Mouse (Mus musculus): Measurements from ENCODE around the gene Itgb1bp2.

The Itgb1bp2 gene

GRCm38 (mm10) chrX:101448886-101449475 lies at the start of gene Itgb1bp2:
TSS of gene Itgb1bp2 (plus strand) at chrX:101449088.
- DNase-seq: no peak

- DNase-seq: peak; percentile 67
Measured at GRCm38 (mm10) chrX:101418946-101419724, 29.8 kb upstream of the Itgb1bp2 start.

GRCm38 (mm10) chrX:101419725-101420699 lies 28.9 kb upstream of the Itgb1bp2 start:
- peak; percentile 84 for DNase-seq

GRCm38 (mm10) chrX:101420700-101421095 lies 28.2 kb upstream of the Itgb1bp2 start, which contains the start of gene Zmym3:
TSS of gene Zmym3 (minus strand) at chrX:101420849.
- no peak for DNase-seq

- no peak for DNase-seq
Measured at GRCm38 (mm10) chrX:101423462-101423861, 25.4 kb upstream of the Itgb1bp2 start.

GRCm38 (mm10) chrX:101427774-101428173 lies 21.1 kb upstream of the Itgb1bp2 start:
- no peak for DNase-seq

- DNase-seq: no peak
Measured at GRCm38 (mm10) chrX:101428785-101429141, 20.1 kb upstream of the Itgb1bp2 start.

GRCm38 (mm10) chrX:101429142-101429949 lies 19.5 kb upstream of the Itgb1bp2 start, which contains the start of gene Nono:
TSS of gene Nono (plus strand) at chrX:101429318.
- DNase-seq: peak; percentile 80

- no peak for DNase-seq
Measured at GRCm38 (mm10) chrX:101429976-101430375, 18.9 kb upstream of the Itgb1bp2 start.

- no peak for DNase-seq
Measured at GRCm38 (mm10) chrX:101451147-101451546, 2.3 kb downstream of the Itgb1bp2 start.

GRCm38 (mm10) chrX:101451591-101451990 lies 2.7 kb downstream of the Itgb1bp2 start:
- no peak for DNase-seq

- DNase-seq: no peak
Measured at GRCm38 (mm10) chrX:101472202-101472601, 23.3 kb downstream of the Itgb1bp2 start.

GRCm38 (mm10) chrX:101481604-101482350 lies 32.9 kb downstream of the Itgb1bp2 start:
- DNase-seq: no peak

- DNase-seq: peak; percentile 26
Measured at GRCm38 (mm10) chrX:101486487-101487152, 37.7 kb downstream of the Itgb1bp2 start.

Data from right cerebral cortex, postnatal 4 days (tissue).